Mouse (Mus musculus) cerebellum, postnatal 25 days (tissue): ENCODE measurements around the gene Krt82.
A peak's percentile ranks its signal among the peaks of the same experiment; 100 is the strongest.

Experiments
- DNase-seq, 2 experiments: peaks; one replicate each; pipeline ENCODE4 v3.0.0; 2021; ENCODE audit warnings: mixed read lengths in 2 of 2

Krt82 gene

DNA sequence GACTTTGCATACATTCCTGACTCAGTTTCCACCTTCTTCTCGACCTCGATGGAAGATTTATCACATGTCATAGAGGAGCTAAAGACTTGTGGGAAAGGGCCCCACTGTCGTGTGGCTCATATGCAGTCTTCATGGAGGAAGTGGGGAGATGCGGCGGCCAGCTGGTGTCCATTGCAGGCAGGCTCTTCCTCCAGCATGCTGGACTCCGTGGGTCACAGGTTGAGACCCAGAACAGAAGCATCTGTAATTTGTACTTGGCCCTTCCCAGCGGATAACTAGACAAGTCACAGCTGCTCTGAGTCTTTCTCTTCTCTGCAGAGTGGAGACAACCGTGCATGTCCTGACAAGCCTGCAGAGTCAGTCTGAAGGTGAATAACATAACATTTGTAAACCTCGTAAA, 42.2 kb downstream of the Krt82 start:
- no peak for DNase-seq

- peak in 1 of 2 experiments; percentile 11 for DNase-seq
These were observed 43.3 kb downstream of the Krt82 start for GRCm38 (mm10) chr15:101506896-101507758.

GRCm38 (mm10) chr15:101497181-101497580, 53.3 kb downstream of the Krt82 start:
- DNase-seq: peak in 1 of 2 experiments; percentile 40

DNA sequence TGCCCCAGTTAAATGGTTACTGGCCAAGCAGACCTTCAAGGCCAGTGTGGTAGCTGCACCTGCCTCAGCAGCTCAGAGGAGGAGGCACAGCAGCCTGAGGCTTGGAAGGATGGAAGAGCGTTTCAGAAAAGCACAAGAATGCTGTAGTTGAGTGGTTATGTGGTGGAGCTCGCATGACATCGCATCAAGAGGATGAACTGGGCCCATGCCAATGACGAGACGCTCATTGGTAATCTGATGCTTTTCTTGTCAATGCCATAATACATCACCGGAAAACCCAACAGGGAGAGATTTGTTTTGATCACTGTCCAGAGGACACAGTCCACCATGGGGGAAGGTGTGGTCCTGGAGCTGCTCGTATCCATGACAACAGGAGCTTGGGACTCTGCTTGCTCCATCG, 55.2 kb downstream of the Krt82 start:
- no peak for DNase-seq

GRCm38 (mm10) chr15:101494203-101494602, 56.3 kb downstream of the Krt82 start:
- DNase-seq: no peak

DNA sequence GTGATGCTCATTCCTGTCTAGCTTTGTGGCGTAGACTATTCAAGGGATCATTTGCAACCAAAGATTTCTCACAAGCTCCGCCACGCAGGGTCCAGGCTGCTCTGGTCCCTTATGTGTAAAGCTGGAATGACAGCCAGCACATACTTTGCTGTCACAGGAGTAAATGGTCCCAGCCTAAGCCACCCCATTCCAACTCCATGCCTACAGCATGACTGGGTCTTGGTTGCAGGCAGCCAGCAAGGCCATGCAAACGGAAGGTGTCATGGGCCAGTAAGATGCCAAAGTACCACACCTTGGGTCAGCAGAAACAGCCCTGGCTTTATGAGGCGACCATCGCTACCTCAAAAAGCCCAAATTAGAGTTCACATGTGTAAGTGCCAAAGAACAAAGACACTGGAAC, 56.8 kb downstream of the Krt82 start:
- no peak for DNase-seq

DNA sequence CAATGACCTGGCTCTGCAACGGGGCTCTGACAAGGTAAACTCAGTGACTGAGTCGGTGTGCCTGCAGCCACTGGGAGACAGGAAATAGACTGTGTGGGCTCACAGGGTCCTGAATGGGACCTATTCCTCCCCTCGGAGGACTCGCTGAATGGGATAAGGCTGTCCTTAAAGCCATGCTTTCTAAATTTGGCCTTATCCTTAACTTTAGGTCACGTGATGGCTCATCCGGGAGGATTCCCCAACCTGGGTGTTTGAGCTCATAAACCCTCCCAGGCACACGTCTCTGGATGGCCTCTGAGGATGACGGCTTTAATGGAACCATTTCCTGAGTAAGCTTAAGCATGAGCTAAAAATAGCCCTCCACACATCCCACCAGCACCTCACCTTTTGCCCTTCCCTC, 57.7 kb downstream of the Krt82 start:
- no peak for DNase-seq

DNA sequence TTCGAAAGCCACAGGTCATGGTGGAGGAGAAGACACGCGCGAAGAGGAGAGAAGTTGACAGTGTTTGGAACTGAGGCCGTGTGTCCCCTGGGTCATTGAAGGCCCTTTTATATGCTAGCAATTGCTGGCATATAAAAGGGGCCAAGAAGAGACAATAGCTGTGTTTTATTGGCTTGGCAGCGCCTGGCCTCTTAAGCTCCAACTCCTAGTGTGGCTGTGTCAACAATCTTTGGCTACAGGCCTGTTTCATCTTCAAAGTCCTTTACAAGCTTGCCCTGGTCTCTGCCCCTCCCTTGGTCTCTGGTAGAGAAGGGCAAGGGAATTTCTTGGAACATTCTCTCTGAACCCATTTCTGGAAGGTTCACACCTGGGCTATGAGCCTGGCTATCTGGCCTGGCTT, 59.0 kb downstream of the Krt82 start, which contains the start of gene Krt83:
Gene Krt83 (minus strand): TSS at position 82 of the 400 bp plus-strand sequence.
- DNase-seq: no peak
